Mouse (Mus musculus) stomach, embryonic 16.5 days (tissue): ENCODE results near the gene Gm49369. TPM values are rescaled to one million over a fixed set of nuclear protein-coding genes. Genes with fewer than 3 reads are reported as not detected.

Experiments
- ATAC-seq: fragments of 200-750 bp; cut with Nextera tagmentation; 2 replicates; pipeline ENCODE4 v1.8.0; 2017; ENCODE audit warnings: moderate number of reproducible peaks, moderate TSS enrichment; ENCODE audit not compliant: insufficient read depth, low FRiP score
- H3K27ac ChIP-seq: fragments of 300-500 bp; sonication (generic); 2 replicates; pipeline ENCODE4 v1.5.1; 2014; ENCODE audit warnings: low read length
- H3K27me3 ChIP-seq: fragments of 300-500 bp; sonication (generic); 2 replicates; pipeline ENCODE4 v1.6.1; 2014; ENCODE audit warnings: low read length, control low read depth, mixed read lengths; ENCODE audit not compliant: control insufficient read depth, insufficient read depth
- H3K36me3 ChIP-seq: fragments of 300-500 bp; sonication (generic); 2 replicates; pipeline ENCODE4 v1.6.1; 2014; ENCODE audit warnings: low read length; ENCODE audit not compliant: control insufficient read depth, insufficient read depth
- H3K4me1 ChIP-seq: fragments of 300-500 bp; sonication (generic); 2 replicates; pipeline ENCODE4 v1.6.1; 2014; ENCODE audit warnings: low read length, control low read depth, mixed read lengths; ENCODE audit not compliant: control insufficient read depth, insufficient read depth
- H3K4me2 ChIP-seq: fragments of 300-500 bp; sonication (generic); 2 replicates; pipeline ENCODE4 v1.6.1; 2014; ENCODE audit warnings: low read depth, low read length, mixed read lengths
- H3K4me3 ChIP-seq: fragments of 300-500 bp; sonication (generic); replicated peaks from 2 replicates; pipeline ENCODE4 v1.5.1; 2014; ENCODE audit warnings: mild to moderate bottlenecking, low read length
- H3K9ac ChIP-seq: fragments of 300-500 bp; sonication (generic); 2 replicates; pipeline ENCODE4 v1.6.1; 2014; ENCODE audit warnings: low read length
- H3K9me3 ChIP-seq: fragments of 300-500 bp; sonication (generic); replicated peaks from 2 replicates; pipeline ENCODE4 v1.6.1; 2016; ENCODE audit warnings: low read length, control low read depth; ENCODE audit not compliant: control insufficient read depth
- WGBS: fragments of 180-500 bp; shearing (Covaris S2); extraction: QIAGEN DNeasy Blood & Tissue Kit; methylation state at CpG from one replicate; pipeline ENCODE4 v1.1.7; 2014; 5-methylcytosine and 5-hydroxymethylcytosine counted together
- polyA plus RNA-seq: library from polyadenylated mRNA; unstranded; fragments of >200 nt; fragmentation: Nextera tagmentation; extraction: Ambion mirVana; gene quantifications from 2 replicates; pipeline ENCODE4 v1.2.1, GENCODE M21; 2015

Gene Gm49369
- polyA plus RNA-seq, 1 experiment from 2014 or later, result not detected

DNA sequence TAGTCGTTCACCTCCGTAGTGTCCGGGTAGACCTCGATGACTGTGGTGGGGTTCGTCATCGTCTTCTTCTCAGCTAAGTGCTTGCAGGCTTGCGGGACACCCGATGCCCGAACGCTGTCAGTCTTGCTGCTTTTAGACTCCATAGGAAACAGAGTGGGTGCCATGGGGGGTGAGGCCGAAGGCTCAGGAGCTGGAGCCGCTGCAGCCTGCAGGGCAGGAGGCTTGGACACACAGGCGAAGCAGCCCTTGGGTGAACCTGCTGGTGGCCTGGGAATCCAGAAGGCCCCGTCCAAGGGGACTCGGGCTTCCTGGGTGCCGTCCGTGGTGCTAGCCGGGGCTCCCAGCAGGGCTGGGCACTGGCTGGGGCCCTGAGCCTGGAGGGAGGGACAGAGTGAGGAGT, 11.5 kb downstream of the Gm49369 start:
- no peak overlapping the region for H3K27ac ChIP-seq
- H3K4me1 ChIP-seq, result 0 out of 2 replicates have a peak, but pooled peaks cover 3% of the 10 kb centered on the region
- ATAC-seq, result no peak
- H3K4me2 ChIP-seq, result no peak overlapping the region
- H3K9me3 ChIP-seq, result no peaks in the 10 kb centered on the region
- 83% methylated on average over 18 of the region's 18 CpGs for WGBS
- no peaks in the 10 kb centered on the region for H3K36me3 ChIP-seq
- peaks cover 24% of the 10 kb centered on the region for H3K27me3 ChIP-seq
- H3K4me3 ChIP-seq, result no peak overlapping the region
- no peak overlapping the region; the same call in 1 of the 2 replicates for H3K9ac ChIP-seq

DNA sequence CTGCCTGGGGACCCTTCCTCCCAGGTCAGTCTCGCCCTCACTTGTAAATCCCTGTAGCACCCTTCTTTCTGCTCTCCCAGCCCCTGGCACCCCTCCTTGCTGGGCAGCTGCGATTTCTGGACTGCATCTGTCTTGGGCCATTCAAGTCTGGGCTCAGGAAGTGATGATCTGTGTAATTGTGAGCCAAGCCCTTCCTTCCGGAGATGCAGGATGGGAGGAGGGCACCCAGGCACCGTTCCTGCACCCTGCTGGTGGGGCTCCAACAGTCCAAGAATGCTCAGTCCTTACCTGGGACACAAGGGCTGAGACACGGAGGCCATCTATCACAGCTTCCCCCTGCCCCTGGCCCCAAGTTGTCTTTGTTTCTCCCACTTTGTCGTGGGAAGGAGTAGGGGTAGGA, 12.6 kb downstream of the Gm49369 start:
- Histone ChIP-seq H3K4me2 (no peak overlapping the region), H3K27me3 (peaks cover 24% of the 10 kb centered on the region), H3K36me3 (no peaks in the 10 kb centered on the region), H3K9ac (no peak overlapping the region), H3K4me3 (no peak overlapping the region), H3K27ac (no peak overlapping the region), H3K9me3 (no peaks in the 10 kb centered on the region), H3K4me1 (0 out of 2 replicates have a peak, but pooled peaks cover 3% of the 10 kb centered on the region)
- ATAC-seq, result no peak
- 59% methylated on average over 6 of the region's 6 CpGs for WGBS

DNA sequence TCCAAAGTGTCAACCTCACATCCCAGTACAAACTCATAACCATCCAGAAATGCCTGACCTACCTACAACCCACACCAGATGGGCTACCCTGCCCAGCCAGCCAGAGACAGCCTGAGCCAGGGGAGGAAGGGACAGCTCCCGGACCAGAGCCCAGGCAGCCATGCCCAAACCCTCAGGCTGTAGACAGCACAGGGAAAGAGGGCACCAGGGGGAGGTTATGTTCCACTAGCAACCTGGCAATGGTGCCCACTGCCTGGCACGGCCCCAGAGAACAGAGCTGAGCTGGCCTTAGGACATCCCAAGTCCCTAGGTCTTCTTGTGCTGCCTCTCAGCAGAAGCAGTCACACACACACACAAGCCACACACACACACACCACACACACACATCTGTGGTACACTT, 13.6 kb downstream of the Gm49369 start:
- no peak overlapping the region for H3K4me3 ChIP-seq
- ATAC-seq, result no peak
- 82% methylated on average over 2 of the region's 2 CpGs for WGBS

GRCm38 (mm10) chr7:142363107-142363506, 19.4 kb downstream of the Gm49369 start:
- Histone ChIP-seq H3K4me1 (peaks cover 5% of the 10 kb centered on the region), H3K4me2 (no peak overlapping the region), H3K9me3 (no peaks in the 10 kb centered on the region), H3K4me3 (no peak overlapping the region), H3K27me3 (no peaks in the 10 kb centered on the region), H3K9ac (no peak overlapping the region), H3K27ac (no peak overlapping the region), H3K36me3 (no peaks in the 10 kb centered on the region)
- ATAC-seq, result no peak
- 69% methylated on average over 4 of the region's 4 CpGs for WGBS

More for the DNA sequence above, 13.6 kb downstream of the Gm49369 start:
- H3K27ac ChIP-seq, result no peak overlapping the region
- H3K4me1 ChIP-seq, result 0 out of 2 replicates have a peak, but pooled peaks cover 3% of the 10 kb centered on the region
- no peak overlapping the region for H3K9ac ChIP-seq
- H3K4me2 ChIP-seq, result no peak overlapping the region
- peaks cover 24% of the 10 kb centered on the region for H3K27me3 ChIP-seq
- H3K36me3 ChIP-seq, result no peaks in the 10 kb centered on the region
- H3K9me3 ChIP-seq, result no peaks in the 10 kb centered on the region

DNA sequence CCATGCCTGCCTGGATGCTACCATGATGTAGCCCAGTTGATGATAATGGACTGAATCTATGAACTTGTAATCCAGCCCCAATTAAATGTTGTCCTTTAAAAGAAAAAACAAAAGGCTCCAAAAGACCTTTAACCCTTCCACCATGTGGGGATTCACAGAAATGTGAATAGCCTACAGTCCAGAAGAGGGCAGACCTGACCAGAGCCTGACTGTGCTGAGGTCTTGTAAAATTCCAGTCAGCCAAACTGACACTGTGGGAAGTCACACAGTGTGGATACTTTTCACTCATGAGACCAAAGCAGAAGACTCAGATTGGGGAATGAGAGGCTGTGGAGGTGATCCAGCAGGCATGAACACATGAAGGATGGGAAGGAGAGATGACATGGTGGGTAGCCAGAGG, 21.7 kb downstream of the Gm49369 start:
- peaks cover 5% of the 10 kb centered on the region for H3K4me1 ChIP-seq
- H3K9me3 ChIP-seq, result no peaks in the 10 kb centered on the region
- no peak overlapping the region for H3K4me2 ChIP-seq
- ATAC-seq, result no peak
- no peak overlapping the region for H3K27ac ChIP-seq
- no peak overlapping the region for H3K4me3 ChIP-seq
- H3K27me3 ChIP-seq, result no peaks in the 10 kb centered on the region
- no peak overlapping the region for H3K9ac ChIP-seq
- H3K36me3 ChIP-seq, result no peaks in the 10 kb centered on the region

DNA sequence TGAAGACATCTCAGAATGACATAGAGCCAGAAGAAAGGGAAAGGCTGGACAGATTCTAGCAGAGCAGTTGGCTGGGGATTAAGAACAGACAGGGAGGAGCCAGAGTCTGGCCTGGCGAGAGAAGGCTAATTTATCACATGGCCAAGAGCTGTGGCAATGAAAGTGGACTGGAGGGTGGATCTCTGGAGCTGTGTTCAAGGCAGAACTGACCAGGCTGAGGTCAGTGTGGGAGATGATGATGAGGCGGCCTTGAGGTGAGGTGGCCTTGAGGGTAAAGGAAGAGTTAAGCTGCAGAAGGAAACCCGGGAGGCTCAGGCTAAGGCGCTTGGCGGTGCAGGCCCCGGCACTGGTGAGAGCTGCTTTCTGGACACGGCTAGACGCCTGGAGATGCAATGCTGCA, 23.3 kb downstream of the Gm49369 start:
- no peak overlapping the region for H3K4me3 ChIP-seq
- no peaks in the 10 kb centered on the region for H3K36me3 ChIP-seq
- H3K9ac ChIP-seq, result no peak overlapping the region
- H3K27ac ChIP-seq, result no peak overlapping the region
- no peaks in the 10 kb centered on the region for H3K9me3 ChIP-seq
- WGBS, result 52% methylated on average over 8 of the region's 8 CpGs
- H3K27me3 ChIP-seq, result no peaks in the 10 kb centered on the region
- peak; percentile 49; the same call in 1 of the 2 replicates for ATAC-seq
- H3K4me2 ChIP-seq, result no peak overlapping the region
- peaks cover 11% of the 10 kb centered on the region for H3K4me1 ChIP-seq

- Histone ChIP-seq H3K4me3 (no peak overlapping the region), H3K36me3 (no peaks in the 10 kb centered on the region), H3K9me3 (no peaks in the 10 kb centered on the region), H3K4me1 (peaks cover 12% of the 10 kb centered on the region), H3K27ac (no peak overlapping the region), H3K9ac (no peak overlapping the region), H3K4me2 (no peak overlapping the region), H3K27me3 (no peaks in the 10 kb centered on the region)
- no peak for ATAC-seq
- 52% methylated on average over 3 of the region's 3 CpGs for WGBS
Observed at GRCm38 (mm10) chr7:142357566-142357965, 24.9 kb downstream of the Gm49369 start.

DNA sequence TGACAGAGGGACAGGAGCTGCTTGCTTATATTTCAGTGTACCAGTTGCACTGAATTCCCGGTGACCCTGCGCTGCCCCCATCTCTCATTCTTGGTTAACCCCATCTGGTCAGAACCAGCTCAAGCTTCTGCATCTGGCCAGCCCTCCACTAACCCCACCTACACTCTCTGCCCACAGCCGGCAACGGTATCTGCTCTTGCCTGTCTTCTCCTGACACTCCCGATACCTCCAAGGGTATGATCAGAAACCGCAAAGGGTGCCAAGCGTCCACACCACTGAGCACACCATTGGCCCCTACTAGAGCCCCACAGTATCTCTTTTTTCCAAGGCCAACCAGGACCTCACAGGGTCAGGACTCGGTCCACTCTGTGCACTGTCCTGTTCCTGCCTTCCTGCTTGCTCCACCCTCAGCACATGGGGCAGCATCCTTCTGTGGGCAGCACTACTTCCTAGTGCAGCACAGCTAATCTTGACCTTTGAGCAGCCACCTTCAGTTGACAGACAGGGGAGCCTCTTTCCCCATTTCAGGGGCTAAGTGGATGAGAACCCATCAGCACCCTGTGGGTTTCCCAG, 27.7 kb downstream of the Gm49369 start:
- no peak overlapping the region for H3K4me3 ChIP-seq
- no peaks in the 10 kb centered on the region for H3K36me3 ChIP-seq
- peaks cover 19% of the 10 kb centered on the region for H3K4me1 ChIP-seq
- peak; percentile 52; the same call in 1 of the 2 replicates for ATAC-seq
- H3K9me3 ChIP-seq, result no peaks in the 10 kb centered on the region
- no peak overlapping the region for H3K4me2 ChIP-seq
- no peak overlapping the region for H3K9ac ChIP-seq
- no peaks in the 10 kb centered on the region for H3K27me3 ChIP-seq
- no peak overlapping the region for H3K27ac ChIP-seq
- WGBS, result 54% methylated on average over 8 of the region's 8 CpGs

DNA sequence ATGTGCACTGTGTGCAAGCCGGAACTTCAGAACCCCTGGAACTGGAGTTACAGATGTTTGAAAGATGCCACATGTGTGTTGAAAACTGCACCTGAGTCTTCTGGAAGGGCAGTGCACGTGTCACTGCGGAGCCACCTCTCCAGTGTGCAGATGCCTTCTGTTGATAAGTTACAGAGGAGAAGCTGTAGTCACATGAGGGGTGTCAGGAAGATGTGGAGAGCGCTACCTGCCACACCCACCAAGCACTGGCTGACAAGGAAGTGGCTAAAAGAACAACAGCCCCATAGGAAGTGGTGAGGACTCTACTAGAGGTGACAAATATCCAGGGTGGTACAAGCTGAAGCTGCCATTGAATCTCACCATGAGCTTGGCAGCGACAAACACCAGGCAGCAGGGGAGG, 28.6 kb downstream of the Gm49369 start:
- Histone ChIP-seq H3K27me3 (no peaks in the 10 kb centered on the region), H3K9me3 (no peaks in the 10 kb centered on the region), H3K4me2 (no peak overlapping the region), H3K36me3 (no peaks in the 10 kb centered on the region), H3K4me3 (no peak overlapping the region), H3K9ac (no peak overlapping the region), H3K27ac (no peak overlapping the region), H3K4me1 (peaks cover 19% of the 10 kb centered on the region; the same call in 1 of the 2 replicates)
- 66% methylated on average over 5 of the region's 5 CpGs for WGBS
- ATAC-seq, result no peak
